Mouse (Mus musculus) B cell, adult 2 months (primary cell): ENCODE data around the gene Gabrb3.
"Not testable (repeated sequence)": the region's sequence is repeated elsewhere in the genome, so short reads cannot be mapped to it uniquely, and the experiment has no call there.

ENCODE experiments used
- DNase-seq, 2 experiments: peaks; one replicate each; pipeline ENCODE4 v3.0.0; 2022

Gene Gabrb3

GRCm38 (mm10) chr7:57746836-57747235 is 327.3 kb downstream of the Gabrb3 start:
- no peak for DNase-seq

- DNase-seq: no peak
Observed at GRCm38 (mm10) chr7:57760466-57760865, 341.0 kb downstream of the Gabrb3 start.

GRCm38 (mm10) chr7:57778754-57779153 is 359.3 kb downstream of the Gabrb3 start:
- DNase-seq: no peak

- not testable (repeated sequence) for DNase-seq
Observed at GRCm38 (mm10) chr7:57786102-57786501, 366.6 kb downstream of the Gabrb3 start.

GRCm38 (mm10) chr7:57787520-57787919 is 368.0 kb downstream of the Gabrb3 start:
- no peak for DNase-seq

- DNase-seq: no peak
Observed at GRCm38 (mm10) chr7:57803266-57803665, 383.8 kb downstream of the Gabrb3 start.

- no peak for DNase-seq
Observed at GRCm38 (mm10) chr7:57813716-57814115, 394.2 kb downstream of the Gabrb3 start.

GRCm38 (mm10) chr7:57842383-57842896 is 422.9 kb downstream of the Gabrb3 start:
- no peak for DNase-seq

- DNase-seq: no peak
Observed at GRCm38 (mm10) chr7:57867951-57868350, 448.5 kb downstream of the Gabrb3 start.
